Mouse (Mus musculus) A20 (cell line): ENCODE results near the gene Ctbs.

Experiments used
- DNase-seq: peaks from one replicate; pipeline ENCODE4 v3.0.0-alpha.2; 2011; ENCODE audit warnings: low read depth, low spot score

Gene Ctbs

DNA sequence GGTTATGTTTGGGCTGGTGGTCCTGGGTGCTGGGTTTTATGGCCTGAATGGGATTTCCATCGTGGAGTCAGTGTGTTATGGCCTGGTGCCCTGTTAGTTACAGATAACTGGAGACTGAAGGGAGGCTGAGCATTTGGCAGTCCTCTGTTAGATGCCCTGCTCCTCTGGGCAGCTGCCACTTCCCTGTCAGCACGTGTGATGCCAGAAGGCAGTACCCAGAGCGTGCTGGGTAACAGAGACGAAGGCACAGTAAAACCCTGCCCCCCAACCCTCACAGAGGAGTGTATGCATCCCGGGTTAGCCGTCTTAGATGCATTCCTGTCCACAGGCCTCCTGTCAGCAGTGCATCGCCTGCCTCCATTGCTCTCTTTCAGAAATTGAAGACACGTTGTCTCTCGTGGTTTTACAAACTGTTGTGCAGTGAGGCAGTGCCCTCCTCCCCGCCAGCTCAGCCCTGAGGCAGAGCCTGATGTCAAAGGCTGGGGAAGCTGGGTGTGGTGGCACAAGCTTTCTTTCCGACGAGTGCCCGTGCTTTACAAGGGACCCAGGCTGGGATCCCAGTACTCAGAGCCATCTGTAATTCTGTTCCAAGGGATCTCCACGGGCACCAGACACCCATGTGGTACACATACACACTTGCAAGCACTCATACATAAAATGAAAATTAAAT, 15.8 kb upstream of the Ctbs start:
- DNase-seq, result no peak

DNA sequence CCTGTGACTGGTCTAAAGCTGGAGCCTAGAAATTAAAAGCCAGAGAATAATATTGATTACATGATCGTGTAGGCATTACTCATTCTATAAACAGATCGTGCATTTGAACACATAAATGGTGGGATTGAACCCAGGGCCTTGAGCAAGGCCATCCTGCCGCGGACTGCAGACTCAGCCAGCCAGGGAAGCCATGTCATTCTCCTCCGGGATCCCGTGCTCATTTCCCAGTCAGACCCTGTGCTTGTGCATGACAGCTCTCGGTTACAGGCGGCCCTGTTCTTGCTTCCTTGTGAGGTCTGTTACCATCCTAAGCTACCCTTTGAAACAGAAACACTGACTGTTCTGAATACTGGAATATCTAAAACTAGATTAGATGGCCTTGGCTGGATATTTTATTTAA, 14.9 kb upstream of the Ctbs start:
- DNase-seq, result no peak

- DNase-seq, result no peak
These were observed 14.1 kb upstream of the Ctbs start for GRCm38 (mm10) chr3:146435533-146435932.

GRCm38 (mm10) chr3:146436114-146436513, 13.5 kb upstream of the Ctbs start:
- DNase-seq, result no peak

DNA sequence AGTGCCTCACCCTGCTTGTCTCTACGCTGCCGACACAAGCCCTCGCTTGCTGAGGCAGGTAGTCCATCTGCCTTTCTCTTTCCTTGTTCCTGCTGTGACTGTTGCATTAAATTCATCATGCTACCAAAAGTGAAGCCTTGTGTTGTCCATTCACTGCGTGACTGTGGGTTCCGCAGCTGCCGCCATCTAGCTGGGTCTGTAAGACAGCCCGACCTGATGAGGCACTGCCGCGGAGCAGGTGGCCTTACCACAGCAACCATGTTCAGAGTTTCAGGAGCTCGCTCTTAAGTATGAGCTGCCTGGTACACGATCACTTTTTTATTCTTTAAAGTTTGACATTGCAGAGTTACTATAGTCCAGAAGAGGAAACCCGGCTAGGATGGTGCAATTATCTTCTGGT, 9.6 kb upstream of the Ctbs start:
- DNase-seq, result no peak

- DNase-seq, result no peak
These were observed 9.2 kb upstream of the Ctbs start for GRCm38 (mm10) chr3:146440422-146440821.

- no peak for DNase-seq
These were observed 7.1 kb upstream of the Ctbs start for GRCm38 (mm10) chr3:146442484-146442883.

DNA sequence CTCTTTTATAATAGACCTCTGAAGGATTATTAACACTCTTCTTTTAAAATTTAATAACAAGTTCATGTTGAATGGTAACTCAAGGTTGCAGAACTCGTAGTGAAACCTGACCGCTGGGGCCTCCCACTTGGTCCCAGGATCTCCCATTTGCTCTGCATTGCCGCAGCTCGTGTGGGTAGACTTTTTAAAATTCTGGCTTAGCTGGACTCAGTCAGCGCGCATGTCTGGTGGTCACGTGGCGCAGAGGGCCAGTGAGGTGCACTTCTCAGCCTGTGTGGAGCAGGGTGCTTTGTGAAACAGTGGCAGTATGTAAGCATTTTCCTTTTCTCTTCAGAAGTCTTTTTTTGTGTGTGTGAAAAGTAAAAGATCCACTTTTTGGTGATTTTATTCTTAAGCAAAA, 6.7 kb upstream of the Ctbs start:
- no peak for DNase-seq

- no peak for DNase-seq
These were observed 6.2 kb upstream of the Ctbs start for GRCm38 (mm10) chr3:146443380-146443779.

GRCm38 (mm10) chr3:146444880-146445279, 4.7 kb upstream of the Ctbs start:
- no peak for DNase-seq

DNA sequence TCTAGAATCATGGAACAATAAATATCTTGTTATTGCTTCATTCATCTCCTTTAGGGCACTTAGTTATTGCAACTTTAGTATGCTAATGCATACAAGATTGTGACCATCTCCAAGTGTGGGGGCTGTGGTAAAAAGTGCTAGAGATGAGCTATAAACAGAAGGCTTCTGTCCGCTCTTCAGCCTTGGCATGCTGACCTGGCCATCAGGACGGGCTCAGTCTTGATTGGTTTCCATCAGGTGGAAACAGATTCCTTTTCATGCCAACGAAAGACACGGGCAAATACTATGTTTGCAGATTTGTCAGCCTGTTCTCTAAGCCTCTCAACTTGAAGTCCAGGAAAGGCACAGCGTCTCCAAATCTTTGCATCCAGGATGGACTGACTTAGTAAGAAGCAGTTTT, 2.4 kb upstream of the Ctbs start:
- no peak for DNase-seq

GRCm38 (mm10) chr3:146447598-146447997, 2.0 kb upstream of the Ctbs start:
- DNase-seq, result no peak

GRCm38 (mm10) chr3:146448372-146448771, 1.2 kb upstream of the Ctbs start:
- no peak for DNase-seq

DNA sequence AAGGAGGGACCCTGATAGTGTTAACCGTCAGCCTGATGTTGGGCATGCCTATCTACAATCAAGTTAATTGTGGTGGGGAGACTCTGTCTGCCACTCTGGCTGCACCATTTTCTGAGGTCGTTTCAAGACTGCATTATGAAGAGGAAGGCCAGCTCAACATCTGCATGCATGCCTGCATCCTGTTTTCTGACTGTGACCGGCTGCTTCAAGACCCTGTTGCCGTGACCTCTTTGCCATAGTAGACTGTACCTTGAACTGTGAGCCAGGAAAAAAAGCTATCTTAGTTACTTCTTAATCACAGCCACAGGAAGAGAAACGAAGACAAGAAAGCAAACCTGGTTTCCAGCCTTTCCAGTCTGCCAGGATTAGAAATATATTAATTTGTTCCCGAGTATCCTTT, 626 bp upstream of the Ctbs start:
- no peak for DNase-seq

- DNase-seq, result peak; percentile 91
These were observed 811 bp downstream of the Ctbs start for GRCm38 (mm10) chr3:146450371-146450841.

DNA sequence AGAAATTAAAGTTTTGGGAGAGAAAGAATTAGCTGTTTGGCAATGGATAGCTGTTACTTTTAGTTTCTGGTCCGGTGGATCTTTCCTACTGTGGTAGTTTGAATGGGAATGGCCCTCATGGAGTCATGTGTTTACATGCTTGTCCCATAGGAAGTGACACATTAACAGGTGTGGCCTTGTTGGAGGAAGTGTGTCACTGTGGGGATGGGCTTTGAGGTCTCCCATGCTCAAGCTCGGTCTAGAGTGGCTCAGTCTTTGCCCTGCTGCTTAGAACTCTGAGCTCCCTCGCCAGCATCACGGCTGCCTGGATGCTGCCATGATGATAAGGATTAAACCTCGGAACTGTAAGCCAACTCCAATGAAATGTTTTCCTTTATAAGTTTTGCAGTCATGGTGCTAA, 1.8 kb downstream of the Ctbs start:
- no peak for DNase-seq

DNA sequence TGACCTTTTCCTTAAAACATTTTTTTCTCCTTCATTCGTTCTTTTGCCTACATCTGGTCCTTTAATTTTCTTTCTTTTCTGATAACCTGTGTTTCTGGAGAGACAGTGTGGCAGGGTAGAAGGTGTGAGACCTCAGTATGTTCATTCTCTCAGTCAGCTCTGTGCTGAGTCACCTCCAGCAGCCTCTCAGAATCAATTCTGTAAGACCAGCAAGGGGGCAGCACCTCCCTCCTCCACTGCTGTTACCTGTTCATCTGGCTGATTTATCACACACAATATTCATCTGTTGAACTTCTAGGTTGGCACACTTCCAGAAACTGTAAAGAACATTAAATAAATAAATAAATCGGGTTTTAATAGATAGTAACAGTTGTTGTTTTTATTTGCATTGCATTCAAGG, 13.3 kb downstream of the Ctbs start:
- peak; percentile 20 for DNase-seq

DNA sequence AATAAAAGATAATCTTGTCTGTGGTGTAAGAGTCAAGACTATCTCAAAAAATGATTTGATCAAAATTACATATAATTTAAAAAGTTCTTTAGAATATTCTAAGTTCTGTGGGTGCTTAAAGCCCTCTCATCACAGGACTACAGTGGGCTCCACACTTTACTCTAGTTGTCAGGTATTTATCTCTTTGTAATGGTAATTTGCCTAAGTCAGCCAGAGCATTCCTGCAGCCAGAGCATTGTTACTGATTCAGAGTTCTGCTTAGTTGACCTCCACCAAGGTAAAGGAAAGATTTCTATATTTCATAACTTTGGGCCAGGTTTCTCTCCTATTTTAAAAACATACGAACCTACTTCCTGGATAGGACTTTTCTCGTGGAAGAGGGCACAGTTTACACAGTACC, 19.6 kb downstream of the Ctbs start:
- no peak for DNase-seq

- DNase-seq, result no peak
These were observed 23.1 kb downstream of the Ctbs start for GRCm38 (mm10) chr3:146472657-146473056.

DNA sequence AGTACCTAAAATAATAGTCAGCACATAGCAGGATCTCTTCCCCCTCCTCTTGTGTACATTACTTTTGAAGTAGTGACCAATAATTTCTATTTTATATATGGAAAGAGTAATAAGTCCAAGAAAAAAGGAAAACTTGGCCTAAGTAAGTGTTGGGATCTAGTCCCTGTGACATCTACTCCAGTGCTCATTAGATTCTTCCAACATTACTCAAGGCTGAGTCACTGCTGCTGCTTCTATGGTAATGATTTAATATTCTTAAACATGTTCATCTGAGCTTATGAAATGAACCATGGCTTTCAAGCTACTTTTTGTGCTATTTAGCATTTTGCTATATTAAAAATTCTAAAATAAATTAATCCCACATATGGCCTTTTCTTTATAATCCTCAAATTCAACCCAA, 24.1 kb downstream of the Ctbs start:
- no peak for DNase-seq

GRCm38 (mm10) chr3:146474428-146474827, 24.8 kb downstream of the Ctbs start:
- no peak for DNase-seq

DNA sequence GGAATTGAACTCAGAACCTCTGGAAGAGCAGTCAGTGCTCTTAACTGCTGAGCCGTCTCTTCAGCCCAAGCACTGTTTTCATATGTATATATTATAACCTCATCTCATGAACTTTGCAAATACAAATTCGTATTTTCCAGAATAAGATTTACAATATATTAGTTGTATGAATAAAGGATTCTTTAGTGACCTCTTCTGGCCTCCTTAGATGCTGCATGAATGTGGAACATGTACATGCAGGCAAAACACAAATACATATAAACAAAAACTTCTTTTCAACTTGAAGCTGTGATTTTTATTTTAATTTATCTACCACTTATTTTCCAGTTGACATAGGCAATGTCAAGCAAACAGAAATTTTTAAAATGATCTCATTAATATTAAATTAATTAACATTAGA, 32.4 kb downstream of the Ctbs start:
- no peak for DNase-seq

- DNase-seq, result peak; percentile 47
These were observed 36.9 kb downstream of the Ctbs start for GRCm38 (mm10) chr3:146486464-146486863.

DNA sequence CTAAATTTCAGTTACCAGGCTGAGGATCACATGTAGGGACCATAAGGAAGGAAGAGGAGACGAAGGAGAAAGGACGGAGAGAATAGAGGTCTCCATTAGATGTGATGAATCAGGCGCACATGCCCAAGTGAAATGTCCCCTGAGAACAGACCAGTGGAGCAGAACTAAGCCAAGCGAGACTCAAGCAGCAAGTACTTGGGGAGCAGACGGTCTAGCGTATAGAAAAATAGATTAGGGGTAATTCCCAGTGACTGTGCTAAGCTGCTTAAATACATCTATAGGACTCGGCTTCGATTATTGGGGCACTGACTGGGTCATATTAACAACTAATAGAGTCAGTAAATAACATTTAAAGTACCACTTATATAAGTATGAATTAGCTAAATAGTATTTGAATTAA, 45.3 kb downstream of the Ctbs start:
- no peak for DNase-seq
